Mouse (Mus musculus): ENCODE measurements around the gene Dlg4. TPM values are rescaled to one million over a fixed set of nuclear protein-coding genes. Genes with fewer than 3 reads are reported as not detected.

Gene Dlg4
- total and polyA plus RNA-seq, 3 experiments, result 6.5 to 24.7 TPM; not detected in 1

GRCm38 (mm10) chr11:69997070-69997509, 19.7 kb upstream of the Dlg4 start:
- Histone ChIP-seq H3K27me3 (ENCODE audit: control insufficient read depth in 1 of 2, insufficient read depth in 2 of 2, low read length in 2 of 2) (no peaks in the 10 kb centered on the region), H3K79me2 (ENCODE audit: control insufficient read depth, insufficient read depth, low read length, poor library complexity) (peaks cover 42% of the 10 kb centered on the region), H3K4me1 (ENCODE audit: control insufficient read depth in 1 of 2, insufficient read depth in 2 of 2, low read length in 2 of 2) (peaks cover 16 to 46% of the 10 kb centered on the region in 2 experiments), H3K27ac (ENCODE audit: control insufficient read depth, low read depth, low read length) (peak overlapping the region; percentile 88), H3K36me3 (ENCODE audit: control insufficient read depth in 1 of 2, insufficient read depth in 2 of 2, low read length in 2 of 2) (peaks cover 8 to 51% of the 10 kb centered on the region in 2 experiments), H3K4me3 (ENCODE audit: control insufficient read depth in 1 of 2, insufficient read depth in 1 of 2, low read depth in 2 of 2, low read length in 2 of 2) (peak overlapping the region; percentile 66 to 98), H3K9me3 (replicated peaks; ENCODE audit: insufficient read depth, low read length) (no peaks in the 10 kb centered on the region), H3K9ac (ENCODE audit: control insufficient read depth, low read depth, low read length, poor library complexity, severe bottlenecking) (peak overlapping the region; percentile 99)
- no peak for TF ChIP-seq NRF1 (IDR thresholded peaks at IDR 0.05; ENCODE audit: insufficient read depth, low read depth, low read length, poor library complexity, severe bottlenecking)
- no peak for TF ChIP-seq ELF1 (IDR thresholded peaks at IDR 0.05; ENCODE audit: low read depth, low read length)
- no peak for TF ChIP-seq SIN3A (IDR thresholded peaks at IDR 0.05; ENCODE audit: low read length)
- TF ChIP-seq ZMIZ1 (IDR thresholded peaks at IDR 0.05; ENCODE audit: low read depth, low read length), result 0 out of 2 replicates have a peak, but pooled peaks have one; percentile 78
- no peak for TF ChIP-seq KAT2A (conservative IDR thresholded peaks at IDR 0.05; ENCODE audit: low read depth, low read length)
- peak; percentile 33 for TF ChIP-seq HCFC1 (IDR thresholded peaks at IDR 0.05; ENCODE audit: low read depth, low read length)
- peak; percentile 37; the same call in 1 of the 2 replicates for TF ChIP-seq TCF12 (IDR thresholded peaks at IDR 0.05; ENCODE audit: low read depth, low read length)
- TF ChIP-seq BHLHE40 (IDR thresholded peaks at IDR 0.05; ENCODE audit: borderline replicate concordance, low read depth, low read length), result 0 out of 2 replicates have a peak, but pooled peaks have one; percentile 20
- TF ChIP-seq POLR2AphosphoS5 (IDR thresholded peaks at IDR 0.05; ENCODE audit: borderline replicate concordance, low read depth, low read length), result no peak
- TF ChIP-seq EP300 (IDR thresholded peaks at IDR 0.05; ENCODE audit: low read depth in 1 of 2, low read length in 2 of 2), result 0 out of 4 replicates have a peak, but pooled peaks of 1 of the 2 experiments have one; percentile 13
- TF ChIP-seq MXI1 (IDR thresholded peaks at IDR 0.05; ENCODE audit: low read depth, low read length), result peak; percentile 71
- 0 out of 2 replicates have a peak, but pooled peaks have one; percentile 14 for TF ChIP-seq MYC (IDR thresholded peaks at IDR 0.05; ENCODE audit: low read depth, low read length)
- peak; percentile 29; the same call in 1 of the 2 replicates for TF ChIP-seq CHD2 (IDR thresholded peaks at IDR 0.05; ENCODE audit: low read length)
- peak; percentile 79 for TF ChIP-seq NELFE (IDR thresholded peaks at IDR 0.05; ENCODE audit: low read depth, low read length)
- peak; percentile 62 to 86; a peak in 3 of 4 replicates for TF ChIP-seq POLR2A (IDR thresholded peaks at IDR 0.05; ENCODE audit: control insufficient read depth in 1 of 2, insufficient read depth in 1 of 2, low read depth in 1 of 2, low read length in 2 of 2, poor library complexity in 1 of 2)
- TF ChIP-seq POLR2AphosphoS2 (IDR thresholded peaks at IDR 0.05; ENCODE audit: low read length), result 0 out of 2 replicates have a peak, but pooled peaks have one; percentile 40
- TF ChIP-seq GATA1 (IDR thresholded peaks at IDR 0.05; ENCODE audit: low read depth, low read length), result no peak
- DNase-seq (ENCODE audit: low read depth, low spot score), result peak; percentile 89

- Histone ChIP-seq H3K4me3 (ENCODE audit: control insufficient read depth in 1 of 2, insufficient read depth in 1 of 2, low read depth in 2 of 2, low read length in 2 of 2) (peak overlapping the region in 1 of 2 experiments; percentile 17; a peak in 2 of 4 replicates), H3K9ac (ENCODE audit: control insufficient read depth, low read depth, low read length, poor library complexity, severe bottlenecking) (peak overlapping the region; percentile 47), H3K4me1 (ENCODE audit: control insufficient read depth in 1 of 2, insufficient read depth in 2 of 2, low read length in 2 of 2) (peaks cover 16 to 41% of the 10 kb centered on the region in 2 experiments), H3K79me2 (ENCODE audit: control insufficient read depth, insufficient read depth, low read length, poor library complexity) (peaks cover 50% of the 10 kb centered on the region), H3K36me3 (ENCODE audit: control insufficient read depth in 1 of 2, insufficient read depth in 2 of 2, low read length in 2 of 2) (peaks cover 8 to 47% of the 10 kb centered on the region in 2 experiments), H3K27ac (ENCODE audit: control insufficient read depth, low read depth, low read length) (peak overlapping the region; percentile 83), H3K9me3 (replicated peaks; ENCODE audit: insufficient read depth, low read length) (no peaks in the 10 kb centered on the region), H3K27me3 (ENCODE audit: control insufficient read depth in 1 of 2, insufficient read depth in 2 of 2, low read length in 2 of 2) (no peaks in the 10 kb centered on the region)
- DNase-seq (ENCODE audit: low read depth, low spot score), result peak; percentile 90
- TF ChIP-seq ELF1 (IDR thresholded peaks at IDR 0.05; ENCODE audit: low read depth, low read length), result peak; percentile 79
- TF ChIP-seq HCFC1 (IDR thresholded peaks at IDR 0.05; ENCODE audit: low read depth, low read length), result peak; percentile 72
- TF ChIP-seq TBP (IDR thresholded peaks at IDR 0.05; ENCODE audit: low read depth, low read length), result no peak
- TF ChIP-seq RAD21 (IDR thresholded peaks at IDR 0.05; ENCODE audit: low read depth, low read length), result no peak
- no peak for TF ChIP-seq GABPA (IDR thresholded peaks at IDR 0.05; ENCODE audit: low read depth, low read length)
- no peak for TF ChIP-seq NRF1 (IDR thresholded peaks at IDR 0.05; ENCODE audit: insufficient read depth, low read depth, low read length, poor library complexity, severe bottlenecking)
- TF ChIP-seq E2F4 (IDR thresholded peaks at IDR 0.05; ENCODE audit: borderline replicate concordance, low read depth, low read length), result no peak
- peak in 1 of 2 experiments; percentile 38; a peak in 2 of 4 replicates for TF ChIP-seq POLR2A (IDR thresholded peaks at IDR 0.05; ENCODE audit: control insufficient read depth in 1 of 2, insufficient read depth in 1 of 2, low read depth in 1 of 2, low read length in 2 of 2, poor library complexity in 1 of 2)
- TF ChIP-seq TAL1 (IDR thresholded peaks at IDR 0.05; ENCODE audit: low read length), result no peak
- TF ChIP-seq ETS1 (IDR thresholded peaks at IDR 0.05; ENCODE audit: low read depth, low read length), result peak; percentile 55; the same call in 1 of the 2 replicates
- TF ChIP-seq ZC3H11A (IDR thresholded peaks at IDR 0.05; ENCODE audit: low read depth, low read length), result no peak
- peak; percentile 81 for TF ChIP-seq SIN3A (IDR thresholded peaks at IDR 0.05; ENCODE audit: low read length)
- no peak for TF ChIP-seq MAFK (IDR thresholded peaks at IDR 0.05; ENCODE audit: borderline replicate concordance, low read depth, low read length)
- TF ChIP-seq ZMIZ1 (IDR thresholded peaks at IDR 0.05; ENCODE audit: low read depth, low read length), result no peak
- peak; percentile 85 for TF ChIP-seq GATA1 (IDR thresholded peaks at IDR 0.05; ENCODE audit: low read depth, low read length)
- TF ChIP-seq SMC3 (IDR thresholded peaks at IDR 0.05; ENCODE audit: low read depth, low read length), result no peak
- peak; percentile 32; the same call in 1 of the 2 replicates for TF ChIP-seq BHLHE40 (IDR thresholded peaks at IDR 0.05; ENCODE audit: borderline replicate concordance, low read depth, low read length)
- peak; percentile 62 to 68; a peak in 3 of 4 replicates for TF ChIP-seq EP300 (IDR thresholded peaks at IDR 0.05; ENCODE audit: low read depth in 1 of 2, low read length in 2 of 2)
Measured at GRCm38 (mm10) chr11:69998567-69999491, 17.9 kb upstream of the Dlg4 start.

All from MEL (cell line).